ENCODE assay signal across 27 mouse cellular contexts in the genomic region with DNA sequence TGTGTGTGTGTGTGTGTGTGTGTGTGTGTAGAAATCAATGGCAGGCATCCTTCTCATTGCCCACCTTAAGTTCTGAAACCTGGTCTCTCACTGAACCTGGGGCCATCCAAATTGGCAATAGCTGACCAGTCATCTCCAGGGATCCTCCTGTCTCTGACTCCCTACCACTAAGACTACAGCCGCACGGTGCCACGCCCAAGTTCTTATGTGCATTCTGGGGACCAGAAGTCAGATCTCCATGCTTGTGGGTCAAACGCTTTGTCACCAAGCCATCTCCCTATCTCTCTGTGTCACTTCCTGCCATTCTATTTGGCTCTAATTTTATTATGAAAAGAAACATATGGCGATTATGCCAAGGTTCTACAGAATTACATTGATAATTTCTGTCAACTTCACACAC.
"Had no signal": no experiment of that assay in that cellular context is flagged by ENCODE, and none has a peak within 500 bp of the region (broad histone marks: within the 10 kb centered on the region; RNA-seq: fewer than 3 reads in every experiment).

No protein-coding gene starts in this region.

- ATAC-seq: forebrain, embryonic 13.5 days; forebrain, embryonic 14.5 days; forebrain, embryonic 15.5 days; forebrain, embryonic 16.5 days had no signal

- DNase-seq: cerebellum, adult 8-10 months; cerebellum, adult 9-10 months; cerebellum, adult 9-11 months; cerebellum, postnatal 10 days; cerebellum, postnatal 14 days; cerebellum, postnatal 25 days; cerebellum, postnatal 36 days; embryo, embryonic 11 days; forebrain, postnatal 0 days; gastrocnemius, adult 2 months; gastrocnemius, postnatal 10 days; gastrocnemius, postnatal 14 days; gastrocnemius, postnatal 25 days; gastrocnemius, postnatal 36 days; heart, adult 18-20 months; heart, adult 2 months had no signal

- H3K4me3 ChIP-seq: embryonic facial prominence, embryonic 10.5 days; embryonic facial prominence, embryonic 12.5 days; embryonic facial prominence, embryonic 13.5 days; embryonic facial prominence, embryonic 15.5 days; erythroblast, embryonic 14.5 days; forebrain, embryonic 10.5 days; forebrain, embryonic 12.5 days; forebrain, embryonic 13.5 days; forebrain, embryonic 15.5 days; gastrocnemius, adult 2 months; heart, adult 2 months had no signal

- H3K27me3 ChIP-seq: embryonic facial prominence, embryonic 12.5 days; embryonic facial prominence, embryonic 13.5 days; embryonic facial prominence, embryonic 15.5 days; forebrain, embryonic 12.5 days; forebrain, embryonic 13.5 days; forebrain, embryonic 15.5 days had no signal

- H3K9me3 ChIP-seq: embryonic facial prominence, embryonic 10.5 days; embryonic facial prominence, embryonic 12.5 days; embryonic facial prominence, embryonic 13.5 days; embryonic facial prominence, embryonic 15.5 days; forebrain, embryonic 10.5 days; forebrain, embryonic 12.5 days; forebrain, embryonic 13.5 days; forebrain, embryonic 15.5 days had no signal

- H3K27ac ChIP-seq: embryonic facial prominence, embryonic 10.5 days; embryonic facial prominence, embryonic 12.5 days; embryonic facial prominence, embryonic 13.5 days; embryonic facial prominence, embryonic 15.5 days; forebrain, embryonic 12.5 days; forebrain, embryonic 13.5 days; gastrocnemius, adult 2 months; heart, adult 2 months had no signal

- H3K36me3 ChIP-seq: embryonic facial prominence, embryonic 10.5 days; embryonic facial prominence, embryonic 12.5 days; embryonic facial prominence, embryonic 13.5 days; embryonic facial prominence, embryonic 15.5 days; forebrain, embryonic 10.5 days; forebrain, embryonic 12.5 days; forebrain, embryonic 15.5 days had no signal

- H3K9ac ChIP-seq: embryonic facial prominence, embryonic 12.5 days; embryonic facial prominence, embryonic 13.5 days; embryonic facial prominence, embryonic 15.5 days; forebrain, embryonic 12.5 days; forebrain, embryonic 13.5 days; forebrain, embryonic 15.5 days; forebrain, postnatal 0 days had no signal
